In genomic region chr19:31255780-31256179, GRCm38 (mm10) we compare ENCODE assay signal across 16 mouse cellular contexts.
"Had no signal": no experiment of that assay in that cellular context is flagged by ENCODE, and none has a peak within 500 bp of the region (broad histone marks: within the 10 kb centered on the region; RNA-seq: fewer than 3 reads in every experiment).

No protein-coding gene starts in this region.

- H3K27me3 ChIP-seq: neural tube, embryonic 13.5 days; neural tube, embryonic 15.5 days; stomach, embryonic 15.5 days had no signal

- H3K9me3 ChIP-seq: neural tube, embryonic 13.5 days; neural tube, embryonic 15.5 days; stomach, embryonic 15.5 days had no signal

- H3K9ac ChIP-seq: neural tube, embryonic 13.5 days; neural tube, embryonic 15.5 days; stomach, embryonic 15.5 days had no signal

- H3K36me3 ChIP-seq: neural tube, embryonic 13.5 days; neural tube, embryonic 15.5 days; stomach, embryonic 15.5 days had no signal

- H3K27ac ChIP-seq: neural tube, embryonic 13.5 days; neural tube, embryonic 15.5 days; stomach, embryonic 15.5 days; stomach, postnatal 0 days had no signal

- H3K4me3 ChIP-seq: neural tube, embryonic 13.5 days; neural tube, embryonic 15.5 days; stomach, embryonic 15.5 days had no signal

- H3K4me1 ChIP-seq: neural tube, embryonic 13.5 days; neural tube, embryonic 15.5 days; stomach, embryonic 15.5 days had no signal

- H3K4me2 ChIP-seq: neural tube, embryonic 13.5 days; neural tube, embryonic 15.5 days; stomach, embryonic 15.5 days had no signal

- DNase-seq: retina, postnatal 1 day; right cerebral cortex, adult 18-20 months; right cerebral cortex, postnatal 14 days; right cerebral cortex, postnatal 25 days; right cerebral cortex, postnatal 4 days; spleen, adult 18-20 months; thymus, adult 18-20 months; thymus, adult 2 months; thymus, postnatal 14 days; thymus, postnatal 25 days; thymus, postnatal 36 days; thymus, postnatal 4 days had no signal
